Mouse (Mus musculus) frontal cortex, adult (tissue): ENCODE data around the gene Rnf169.
"Not testable (repeated sequence)": the region's sequence is repeated elsewhere in the genome, so short reads cannot be mapped to it uniquely, and the experiment has no call there.

Experiments
- ATAC-seq: cut with Nextera tagmentation; 2 replicates; pipeline ENCODE4 v1.9.2; 2017; ENCODE audit warnings: mild to moderate bottlenecking, moderate library complexity, mixed read lengths; ENCODE audit not compliant: low TSS enrichment

The Rnf169 gene

DNA sequence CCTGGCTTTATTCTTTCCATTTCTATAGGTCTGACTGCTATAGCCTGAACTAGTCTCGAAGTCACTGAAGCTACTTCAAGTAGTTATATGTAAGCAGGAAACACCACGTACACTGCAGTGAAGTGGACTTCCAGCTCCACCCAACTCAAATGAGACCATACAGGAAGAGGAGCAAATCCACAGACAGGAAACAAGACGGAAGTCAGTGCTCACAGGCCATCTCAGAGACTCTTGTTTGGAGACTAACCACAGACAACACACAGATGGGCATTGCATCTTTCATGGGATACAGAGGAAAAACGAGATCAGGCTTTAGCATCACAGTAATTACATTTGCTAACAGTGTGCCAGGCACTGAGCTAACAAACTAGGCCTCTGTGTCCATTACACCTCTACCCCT is 33.9 kb downstream of the Rnf169 start:
- 0 out of 2 replicates have a peak, but pooled peaks have one; percentile 17 for ATAC-seq

DNA sequence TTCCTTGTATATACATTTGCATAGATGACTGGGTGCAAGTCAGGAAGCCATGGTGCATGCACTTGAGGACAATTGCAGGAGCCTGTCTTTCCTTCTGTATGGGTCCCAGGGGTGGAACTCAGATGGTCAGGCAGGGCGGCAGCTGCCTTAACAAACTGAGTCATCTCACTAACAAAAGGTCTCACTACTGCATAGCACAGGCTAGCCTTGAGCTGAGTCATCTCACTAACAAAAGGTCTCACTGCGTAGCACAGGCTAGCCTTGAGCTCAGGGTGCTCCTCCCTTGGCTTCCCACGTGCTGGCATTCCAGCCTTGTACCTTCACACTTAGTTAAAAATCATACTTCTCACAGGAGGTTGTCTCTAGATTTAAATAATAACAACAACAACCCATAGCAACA is 34.3 kb downstream of the Rnf169 start:
- no peak for ATAC-seq

DNA sequence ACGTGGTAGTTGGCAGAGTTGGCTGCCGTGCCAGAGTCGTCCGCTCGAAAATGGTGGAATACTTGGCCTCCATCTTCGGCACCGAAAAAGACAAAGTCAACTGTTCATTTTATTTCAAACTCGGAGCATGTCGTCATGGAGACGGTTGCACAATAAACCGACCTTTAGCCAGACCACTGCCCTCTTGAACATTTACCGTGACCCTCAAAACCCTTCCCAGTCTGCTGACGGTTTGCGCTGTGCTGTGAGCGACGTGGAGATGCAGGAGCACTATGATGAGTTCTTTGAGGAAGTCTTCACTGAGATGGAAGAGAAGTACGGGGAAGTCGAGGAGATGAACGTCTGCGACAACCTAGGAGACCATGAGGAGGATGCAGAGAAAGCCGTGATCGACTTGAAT is 35.2 kb downstream of the Rnf169 start:
- not testable (repeated sequence) for ATAC-seq

DNA sequence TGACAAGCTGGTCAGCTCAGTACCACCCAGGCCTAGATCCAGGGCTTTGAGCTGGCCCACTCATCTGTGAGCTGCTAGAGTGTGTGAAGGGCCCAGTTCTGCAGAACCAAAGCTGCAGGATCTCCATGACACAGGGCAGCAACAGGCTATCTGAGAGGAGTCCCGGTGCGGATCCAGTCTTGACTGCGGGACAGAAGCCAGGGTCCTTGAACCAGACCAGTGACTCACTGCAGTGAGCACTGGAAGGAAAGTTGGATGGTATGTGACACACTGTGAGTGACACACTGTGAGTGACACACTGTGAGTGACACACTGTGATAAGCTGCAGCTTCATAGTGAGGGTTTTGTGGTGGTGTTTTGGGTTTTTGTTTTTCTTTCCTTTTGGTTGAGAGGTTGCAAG is 35.7 kb downstream of the Rnf169 start:
- no peak for ATAC-seq

DNA sequence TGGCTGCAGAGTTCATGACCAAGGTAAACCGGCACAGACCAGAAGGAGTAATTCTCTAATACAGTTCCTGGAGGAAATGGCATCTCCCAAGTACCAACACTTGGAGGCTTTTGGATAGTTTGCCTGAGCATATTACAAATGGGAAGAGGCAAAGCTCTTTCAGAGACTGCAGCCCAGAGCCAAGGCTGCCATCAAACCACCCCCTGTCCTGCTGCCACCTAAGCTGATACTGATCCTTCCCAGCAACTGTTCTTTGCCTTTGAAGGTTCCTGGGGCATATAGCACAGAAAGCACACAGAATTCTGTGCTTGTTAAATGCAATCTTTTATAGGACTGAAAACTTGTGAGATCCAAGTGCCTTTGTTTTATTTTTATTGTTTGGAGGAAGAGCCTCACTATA is 39.6 kb downstream of the Rnf169 start:
- peak; percentile 62; the same call in 1 of the 2 replicates for ATAC-seq

DNA sequence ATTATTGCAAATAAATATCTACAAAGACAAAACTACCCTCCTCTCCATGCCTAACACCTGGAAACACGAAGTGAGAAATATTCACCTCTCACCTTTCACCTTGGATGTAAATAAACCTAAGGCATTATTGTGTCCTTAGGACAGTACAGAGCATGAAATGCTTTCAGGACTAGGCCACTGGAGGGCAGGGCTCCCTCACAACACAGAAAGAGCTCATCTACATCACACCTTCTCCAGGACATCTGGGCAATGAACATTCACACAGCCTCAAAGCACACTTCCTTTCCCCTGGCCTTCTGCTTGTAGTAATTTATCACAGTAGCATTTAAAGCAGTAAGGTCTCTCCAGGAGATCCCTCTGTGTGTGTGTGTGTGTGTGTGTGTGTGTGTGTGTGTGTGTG is 44.5 kb downstream of the Rnf169 start:
- ATAC-seq, result peak; percentile 64; the same call in 1 of the 2 replicates

DNA sequence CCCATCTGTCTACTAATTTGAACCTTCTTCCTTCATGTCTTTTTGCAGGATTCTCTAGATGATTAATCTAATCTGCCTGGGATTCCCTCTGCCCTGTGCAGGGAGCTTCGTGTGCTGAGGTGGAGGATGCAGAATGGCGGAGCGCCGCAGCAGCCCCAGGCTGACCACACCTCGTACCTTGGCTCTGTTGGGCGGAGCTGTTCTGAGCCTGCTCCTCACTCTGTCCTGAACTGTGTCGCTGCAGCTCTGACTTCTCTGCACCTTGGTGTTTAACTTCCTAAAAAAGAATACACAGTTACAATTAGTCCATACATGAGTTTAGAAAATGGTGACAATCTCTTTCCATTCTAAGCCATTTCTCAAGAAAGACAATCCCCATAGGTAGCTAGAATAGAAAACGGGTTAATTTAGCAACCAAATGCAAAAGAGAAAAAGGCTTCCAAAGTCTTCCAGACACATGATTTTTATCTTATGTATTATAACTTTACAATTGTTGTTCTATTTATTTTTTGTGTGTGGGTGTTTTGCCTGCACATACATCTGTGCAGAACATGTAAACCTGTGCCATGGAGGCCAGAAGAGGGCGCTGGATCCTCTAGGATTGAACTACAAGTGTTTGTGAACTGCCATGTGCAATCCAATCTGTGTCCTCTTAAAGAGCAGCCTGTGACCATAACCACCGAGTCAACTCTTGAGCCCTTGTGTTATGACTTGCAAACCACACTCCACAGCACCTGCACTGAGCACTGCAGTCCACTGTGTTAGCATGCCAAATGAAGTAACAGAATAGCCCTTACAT is 53.1 kb downstream of the Rnf169 start:
- ATAC-seq, result peak; percentile 66; the same call in 1 of the 2 replicates

DNA sequence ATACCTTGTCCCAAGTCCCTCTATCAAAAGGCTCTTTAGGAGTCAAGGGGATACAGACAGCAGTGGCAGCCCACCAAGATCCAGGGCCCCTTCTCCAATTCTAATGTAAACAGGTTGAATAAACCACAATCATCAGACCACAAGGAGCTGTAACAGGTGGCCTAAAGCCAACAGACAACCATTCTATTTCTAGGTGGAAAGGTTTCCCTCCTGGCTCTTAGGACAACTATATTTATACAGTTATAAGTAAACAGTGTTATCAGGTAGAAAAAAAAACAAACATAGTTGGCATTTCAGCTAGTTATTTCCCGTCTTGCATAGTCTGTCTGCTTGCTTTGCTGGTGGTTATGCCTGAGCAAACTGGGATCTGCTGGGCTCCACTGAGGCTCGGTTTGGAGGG is 59.8 kb downstream of the Rnf169 start:
- ATAC-seq, result no peak

DNA sequence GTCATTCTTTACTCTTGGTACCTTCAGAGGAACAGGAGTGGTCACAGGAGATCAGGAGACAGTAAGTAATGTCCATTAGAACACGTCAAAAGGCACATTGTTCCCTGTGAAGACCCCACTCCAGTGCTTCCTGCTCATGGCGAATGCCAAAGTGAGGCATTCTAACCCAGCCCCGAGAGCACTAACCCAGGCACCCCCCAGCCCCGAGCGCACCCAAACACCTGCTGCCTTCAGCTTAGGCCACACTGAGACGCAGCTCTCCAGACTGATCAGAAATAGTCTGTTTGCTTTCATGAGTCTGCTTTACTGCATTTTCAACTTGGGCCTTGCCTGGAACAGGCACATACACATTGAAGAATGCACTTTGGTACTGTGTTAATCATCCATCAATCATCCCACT is 60.3 kb downstream of the Rnf169 start:
- ATAC-seq, result no peak

DNA sequence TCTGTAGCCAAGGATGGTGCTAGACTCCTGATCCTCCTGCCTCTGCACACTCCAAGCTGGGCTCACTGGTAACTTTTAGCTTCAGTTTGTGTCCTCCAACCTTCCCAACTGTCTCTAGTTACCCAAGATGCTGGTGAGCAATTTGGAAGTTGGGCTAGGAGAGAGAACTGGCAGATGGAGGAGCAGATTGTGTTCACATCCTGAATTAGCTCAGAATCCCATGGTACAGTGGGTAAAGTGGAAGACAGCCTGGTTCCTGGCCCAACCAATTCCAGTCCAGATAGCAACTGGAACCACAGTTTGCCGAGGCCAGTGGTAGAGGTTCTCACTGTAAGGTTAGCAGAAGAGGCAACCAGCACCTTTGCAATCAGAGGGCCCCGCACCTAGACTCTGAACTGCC is 61.1 kb downstream of the Rnf169 start:
- ATAC-seq, result peak; percentile 22; the same call in 1 of the 2 replicates

DNA sequence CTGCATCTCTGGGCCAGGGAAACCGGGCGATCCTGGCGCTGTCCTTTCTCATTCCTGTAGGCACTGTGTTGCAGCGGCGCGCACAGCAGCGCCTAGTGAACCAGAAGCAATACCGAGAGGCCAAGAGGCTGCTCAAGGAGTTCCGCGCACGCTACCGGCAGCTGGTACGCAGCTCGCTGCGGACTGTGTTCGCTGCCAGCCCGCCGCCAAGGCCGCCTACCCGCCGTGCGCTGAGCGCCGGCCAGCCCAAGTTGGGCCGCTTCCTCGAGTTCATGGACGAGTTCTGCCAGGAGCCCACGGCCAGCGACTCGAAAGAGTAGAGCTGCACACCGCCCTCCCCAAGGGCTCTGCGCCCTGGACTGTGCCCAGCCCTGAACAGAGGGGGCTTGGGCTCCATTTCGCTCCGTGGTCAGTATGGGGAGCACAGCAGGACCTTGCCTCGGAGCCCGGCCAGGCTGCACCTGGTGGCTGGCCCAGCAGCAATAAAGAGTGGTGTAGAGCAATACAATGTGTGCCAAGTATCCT is 62.9 kb downstream of the Rnf169 start:
- peak; percentile 40; the same call in 1 of the 2 replicates for ATAC-seq

DNA sequence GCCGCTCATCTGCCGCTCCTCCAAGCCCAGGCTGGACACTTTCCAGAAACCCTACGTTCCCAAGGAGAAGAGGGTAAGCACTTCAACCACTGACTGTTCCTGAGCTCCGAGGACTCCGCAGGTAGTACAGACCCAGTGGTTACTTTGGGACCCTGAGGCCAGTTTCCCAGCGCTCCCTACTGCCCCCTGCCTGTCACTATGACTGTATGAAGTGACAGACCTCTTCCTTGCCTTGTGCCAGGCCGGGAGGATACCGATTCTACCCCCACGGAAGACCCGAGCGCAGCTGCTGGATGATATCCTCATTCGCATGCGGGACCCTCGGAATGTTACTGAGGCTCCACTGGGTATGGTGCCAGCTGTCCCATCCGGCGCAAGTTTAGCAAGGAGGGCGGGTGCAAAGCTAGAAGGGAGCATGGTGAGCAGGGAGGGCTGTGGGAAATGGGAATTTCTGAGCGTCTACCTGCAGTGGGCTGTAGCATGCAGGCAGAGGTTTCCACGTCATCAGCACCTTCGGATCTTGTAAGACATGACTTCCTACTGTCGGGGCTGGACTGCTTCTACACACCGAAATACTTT is 63.4 kb downstream of the Rnf169 start:
- ATAC-seq, result peak; percentile 19; the same call in 1 of the 2 replicates

DNA sequence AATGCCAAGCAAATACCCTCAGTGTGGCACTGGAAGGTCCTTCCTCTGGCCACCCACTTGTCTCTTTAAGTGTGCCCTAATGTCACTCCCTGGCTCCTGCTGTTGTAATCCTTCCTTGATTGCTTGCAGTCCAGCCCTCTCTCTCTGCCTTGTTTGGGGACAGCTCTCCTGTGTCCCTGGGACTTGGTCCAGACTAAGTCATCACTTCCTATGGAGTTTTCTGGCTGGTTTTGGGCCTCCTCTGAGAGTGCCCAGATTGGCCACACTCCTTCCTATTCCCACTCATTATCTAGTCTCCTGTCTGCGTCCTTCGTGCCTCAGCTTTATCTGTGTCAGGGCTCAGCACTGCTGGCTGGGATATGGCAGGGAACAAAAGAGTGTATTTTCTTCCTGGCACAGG is 64.7 kb downstream of the Rnf169 start:
- ATAC-seq, result 0 out of 2 replicates have a peak, but pooled peaks have one; percentile 8

DNA sequence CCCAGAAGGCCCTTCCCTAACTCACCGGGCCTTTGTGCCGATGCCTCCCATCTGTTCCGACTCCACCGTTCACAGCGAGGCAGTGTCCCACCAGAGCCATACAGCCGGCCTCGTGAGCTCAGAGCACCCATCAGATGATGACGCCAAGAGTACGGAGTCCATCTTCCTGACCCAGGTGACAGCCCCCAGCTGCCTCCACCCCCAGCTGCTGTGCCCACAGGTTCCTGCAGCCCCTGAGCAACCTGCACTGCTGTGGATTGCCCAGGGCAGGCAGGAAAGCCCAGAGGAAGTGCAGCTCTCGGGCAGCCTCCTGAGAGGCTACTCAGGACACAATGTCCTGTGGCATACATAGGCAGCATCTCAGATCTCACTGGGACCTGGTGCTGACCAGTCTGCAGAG is 65.9 kb downstream of the Rnf169 start:
- no peak for ATAC-seq

DNA sequence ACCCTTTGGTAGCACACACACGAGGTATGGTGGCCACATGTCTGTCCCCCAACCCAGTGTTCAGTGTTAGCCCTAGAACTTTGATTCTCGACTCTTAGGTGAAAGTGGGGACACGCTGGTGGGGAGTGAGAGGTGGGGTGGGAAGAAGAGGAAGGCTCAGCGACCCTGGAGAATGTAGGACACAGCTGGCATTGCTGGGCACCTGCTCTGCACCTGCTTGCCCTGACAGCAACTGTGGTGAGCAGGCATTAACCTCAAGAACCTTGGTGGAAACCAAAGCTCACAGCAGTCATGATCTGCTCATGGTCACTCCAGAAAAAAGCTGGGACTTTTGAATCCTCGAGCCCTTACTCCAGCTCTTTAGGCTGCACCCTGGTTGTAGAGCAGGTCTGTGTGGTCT is 69.2 kb downstream of the Rnf169 start:
- ATAC-seq, result no peak

DNA sequence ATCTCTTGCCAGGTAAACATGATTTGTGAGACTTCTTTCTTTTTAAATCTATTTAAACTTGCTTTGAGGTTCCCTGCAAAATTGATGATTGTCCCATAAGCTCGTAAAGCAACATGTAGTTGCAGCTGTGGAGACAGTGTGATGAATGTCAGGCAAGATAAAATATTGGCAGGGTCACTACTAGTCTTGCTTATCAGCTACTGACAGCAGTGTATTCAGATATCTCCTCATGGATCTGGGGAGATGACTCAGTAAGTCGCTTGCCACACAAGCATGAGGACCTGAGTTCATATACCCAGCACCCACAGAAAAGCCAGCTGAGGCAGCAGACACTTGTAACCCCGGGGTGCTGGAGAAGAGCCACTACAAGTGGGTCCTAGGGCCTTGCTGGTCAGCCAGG is 72.8 kb downstream of the Rnf169 start:
- ATAC-seq, result no peak

DNA sequence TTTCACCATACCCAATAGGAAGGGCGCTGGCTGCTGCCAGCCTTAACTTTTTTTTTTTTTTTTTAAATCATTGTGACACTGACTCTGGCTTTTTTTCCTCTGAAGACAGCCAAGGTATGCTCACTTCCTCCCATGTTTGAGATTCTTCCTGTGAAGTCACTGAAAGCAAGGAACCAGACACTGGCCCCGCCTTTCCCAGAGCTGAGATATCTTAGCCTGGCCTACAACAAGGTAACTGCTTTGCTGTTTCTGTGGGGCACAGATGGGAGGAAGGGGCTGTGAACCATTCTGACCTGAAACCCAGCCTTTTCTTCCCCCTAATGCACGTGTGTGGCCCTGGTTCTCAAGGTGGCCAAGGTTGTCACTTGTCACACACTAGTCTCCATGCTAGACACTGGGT is 73.9 kb downstream of the Rnf169 start:
- no peak for ATAC-seq

DNA sequence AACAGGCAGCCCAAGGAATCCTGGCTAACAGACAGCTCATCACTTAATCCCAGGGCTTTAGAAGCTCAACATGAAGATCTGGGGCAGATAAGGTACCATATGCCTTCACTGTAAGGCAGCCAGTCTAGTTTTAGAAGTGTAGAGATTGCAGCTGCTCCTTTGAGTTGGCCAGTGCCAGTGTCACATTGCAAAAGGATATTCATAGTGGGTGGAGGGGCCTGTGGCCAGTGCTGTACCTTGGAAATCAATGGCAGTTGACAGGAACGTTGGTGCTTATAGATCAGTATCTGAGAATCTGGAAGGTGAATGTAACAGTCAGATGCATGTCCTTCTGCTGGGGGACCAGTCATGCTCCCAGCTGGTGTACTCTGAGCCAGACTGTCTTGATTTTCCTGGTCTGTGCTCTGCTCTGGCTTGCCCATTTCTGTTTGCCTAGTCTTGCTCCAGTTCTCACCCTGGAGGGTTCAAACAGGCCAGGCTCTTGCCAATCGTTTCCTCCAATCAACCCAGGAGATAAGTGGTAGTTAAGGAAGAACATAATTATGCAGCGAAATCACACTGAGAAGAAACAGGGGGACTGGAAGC is 75.7 kb downstream of the Rnf169 start:
- ATAC-seq, result no peak

DNA sequence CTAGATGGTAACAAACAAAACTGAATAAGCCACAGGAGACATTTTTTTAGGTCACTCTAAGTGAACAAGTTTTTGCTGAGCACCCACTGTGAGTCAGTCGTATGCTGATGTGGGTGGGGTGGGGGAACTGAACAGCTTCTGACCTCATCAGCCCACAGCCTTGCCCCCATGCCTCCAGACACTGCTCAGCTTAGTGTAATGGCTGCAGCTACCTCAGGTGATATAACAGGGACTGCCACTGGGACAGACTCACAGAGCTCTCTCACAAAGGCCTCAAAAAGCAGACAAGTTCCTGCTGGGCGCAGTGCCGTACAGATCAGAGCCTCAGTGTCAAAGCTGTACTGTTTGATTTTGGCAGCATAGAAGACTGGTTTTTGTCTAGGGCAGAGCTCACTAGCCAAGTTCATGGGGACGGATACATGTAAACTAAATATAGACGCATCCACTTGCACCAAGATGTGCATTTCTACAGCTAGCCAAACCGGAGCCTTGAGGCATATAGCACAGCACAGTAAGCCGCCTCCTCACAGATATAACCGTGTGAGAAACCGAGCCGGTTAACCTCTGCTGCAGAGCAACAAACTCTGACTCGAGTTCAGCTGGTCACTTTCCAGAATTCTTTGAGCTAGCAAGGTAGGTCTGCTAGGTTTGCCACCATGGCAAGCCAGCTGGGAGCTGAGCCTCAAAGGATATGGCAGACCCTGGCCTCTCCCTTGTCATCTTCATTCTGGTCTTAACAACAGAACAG is 77.2 kb downstream of the Rnf169 start:
- ATAC-seq, result peak; percentile 36; the same call in 1 of the 2 replicates

DNA sequence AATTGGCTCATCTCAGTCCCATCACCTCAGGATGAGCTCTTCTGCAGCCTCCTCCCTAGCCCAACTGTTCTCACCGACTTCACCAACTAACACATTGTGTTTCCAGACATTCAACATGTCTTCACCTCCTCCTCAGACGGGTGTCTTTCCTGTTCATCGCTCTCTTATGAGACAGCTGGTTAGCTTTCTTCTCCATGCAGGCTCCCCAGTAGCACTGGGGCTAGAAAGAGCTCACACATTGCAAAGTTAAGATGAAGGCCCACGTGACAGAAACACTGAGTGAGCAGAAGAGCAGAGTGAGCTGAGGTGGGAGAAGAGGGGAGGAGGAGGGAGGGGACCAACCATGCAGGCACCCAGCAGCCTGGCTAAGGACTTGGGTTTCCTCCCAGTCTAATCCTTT is 78.0 kb downstream of the Rnf169 start:
- peak; percentile 87 for ATAC-seq

DNA sequence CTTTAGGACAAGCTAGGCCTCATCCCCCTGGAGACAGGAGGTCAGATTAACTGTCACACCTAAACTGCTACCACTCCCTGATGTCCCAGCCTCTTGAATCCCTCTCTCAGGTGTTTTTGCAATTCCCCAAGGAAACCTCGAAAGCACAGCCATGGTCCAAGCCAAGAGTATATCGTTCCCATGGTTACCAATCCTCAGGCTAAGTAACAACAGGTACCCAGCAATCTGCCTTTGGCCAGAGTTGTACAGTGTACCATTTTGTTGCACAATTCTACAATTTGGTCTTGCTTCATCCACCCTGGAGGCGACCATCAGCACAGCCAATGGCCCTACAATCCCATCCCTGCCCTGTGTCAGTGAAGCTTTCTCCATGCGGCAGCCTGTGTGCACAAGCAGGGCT is 83.3 kb downstream of the Rnf169 start:
- ATAC-seq, result no peak

DNA sequence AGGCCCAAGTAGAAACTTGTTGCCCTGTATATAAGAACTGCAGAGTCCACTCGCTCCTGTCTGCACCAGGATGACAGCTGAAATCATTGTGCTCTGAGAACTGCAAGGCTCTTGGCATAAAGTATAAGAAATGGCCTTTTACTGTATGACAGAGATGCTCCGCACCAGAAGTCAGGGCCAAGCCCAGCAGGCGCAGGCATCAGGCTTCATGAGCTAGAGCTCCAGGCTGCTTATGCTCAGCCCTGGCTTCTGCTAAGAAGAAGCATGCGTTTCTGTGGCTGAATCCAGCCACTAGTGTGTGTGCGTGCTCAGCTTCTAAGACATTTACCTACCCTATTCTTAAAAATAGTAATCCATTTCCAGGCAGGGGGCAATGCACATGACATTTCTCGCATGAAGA is 85.8 kb downstream of the Rnf169 start:
- ATAC-seq, result no peak
